Mouse (Mus musculus): ENCODE results near the gene Asf1b. TPM values are rescaled to one million over a fixed set of nuclear protein-coding genes. Genes with fewer than 3 reads are reported as not detected.

Gene Asf1b
- total and polyA plus RNA-seq, 3 experiments = 62.2 to 101 (median 71.1) TPM

GRCm38 (mm10) chr8:83996567-83997505 lies 41.5 kb downstream of the Asf1b start (continued):
- TF ChIP-seq KAT2A (IDR thresholded peaks at IDR 0.05; ENCODE audit: insufficient replicate concordance, low read length) (no peak), CHD1 (IDR thresholded peaks at IDR 0.05; ENCODE audit: low read depth, low read length) (no peak), ZNF384 (IDR thresholded peaks at IDR 0.05; ENCODE audit: low read depth, low read length) (peak; percentile 93), TCF12 (IDR thresholded peaks at IDR 0.05; ENCODE audit: low read depth, low read length) (peak; percentile 68), USF2 (conservative IDR thresholded peaks at IDR 0.05; ENCODE audit: low read depth, low read length) (no peak)

- peak within 1 kb of the TSS; percentile 62 for H3K4me2 ChIP-seq (ENCODE audit: insufficient read depth, low read depth, poor library complexity, severe bottlenecking)
- H3K4me1 ChIP-seq (ENCODE audit: control insufficient read depth in 1 of 2, insufficient read depth in 2 of 2) = peaks cover 10 to 23% of the 10 kb centered on the region in 2 experiments
- H3K4me3 ChIP-seq (replicated peaks in 1 of 3; ENCODE audit: low read depth in 2 of 3, low read length in 2 of 3, poor library complexity in 1 of 3) = peak within 1 kb of the TSS; percentile 58 to 80 (median 71)
- H3K36me3 ChIP-seq (replicated peaks in 1 of 2; ENCODE audit: control insufficient read depth in 1 of 2, insufficient read depth in 1 of 2, low read length in 1 of 2) = peaks cover 14 to 38% of the 10 kb centered on the region in 2 experiments
- peak within 1 kb of the TSS; percentile 53 for H3K27ac ChIP-seq (ENCODE audit: insufficient read depth, low read depth)
- dilution Hi-C loops (cut with MboI; ENCODE audit: extremely low pct_ligation_motif_present, extremely low pct_unique_long_range_greater_than_20kb, low sequenced_read_pairs) = no loop called here
- peak within 1 kb of the TSS; percentile 81 for H3K9ac ChIP-seq (ENCODE audit: insufficient read depth, low read depth)
- TF ChIP-seq MXI1 (IDR thresholded peaks at IDR 0.05; ENCODE audit: low read depth, low read length) (no peak), NRF1 (IDR thresholded peaks at IDR 0.05; ENCODE audit: low read depth, low read length) (peak; percentile 75)
- H3K27me3 ChIP-seq (replicated peaks) = no peaks in the 10 kb centered on the region
- no peak for DNase-seq (ENCODE audit: extremely low read depth)
- in situ Hi-C loops (cut with MboI; ENCODE audit: low pct_ligation_motif_present, low pct_unique_long_range_greater_than_20kb, low sequenced_read_pairs) = no loop called here
- H3K9me3 ChIP-seq (replicated peaks; ENCODE audit: low read length) = no peaks in the 10 kb centered on the region
- H3K79me2 ChIP-seq (replicated peaks; ENCODE audit: control insufficient read depth, extremely low read depth, insufficient read depth, poor library complexity, severe bottlenecking) = peaks cover 3% of the 10 kb centered on the region; the same call in 1 of the 2 replicates
Observed at GRCm38 (mm10) chr8:83997511-83998141, 42.3 kb downstream of the Asf1b start, which contains the start of gene Samd1. Samd1 (plus strand) TSS chr8:83997672.

GRCm38 (mm10) chr8:83998231-83999056 lies 43.1 kb downstream of the Asf1b start:
- Histone ChIP-seq H3K4me1 (ENCODE audit: control insufficient read depth in 1 of 2, insufficient read depth in 2 of 2) (peaks cover 14 to 31% of the 10 kb centered on the region in 2 experiments), H3K27ac (ENCODE audit: insufficient read depth, low read depth) (peak overlapping the region; percentile 12; the same call in 1 of the 2 replicates), H3K79me2 (replicated peaks; ENCODE audit: control insufficient read depth, extremely low read depth, insufficient read depth, poor library complexity, severe bottlenecking) (peaks cover 3% of the 10 kb centered on the region; the same call in 1 of the 2 replicates)
- no peak for TF ChIP-seq ETS1 (conservative IDR thresholded peaks at IDR 0.05; ENCODE audit: low read depth, low read length)
- peak; percentile 59; the same call in 1 of the 2 replicates for TF ChIP-seq MXI1 (IDR thresholded peaks at IDR 0.05; ENCODE audit: low read depth, low read length)
- no peak for TF ChIP-seq USF1 (IDR thresholded peaks at IDR 0.05; ENCODE audit: low read depth, low read length)
- no peak for TF ChIP-seq TBP (conservative IDR thresholded peaks at IDR 0.05; ENCODE audit: low read depth, low read length)
- peak; percentile 82 for TF ChIP-seq NRF1 (IDR thresholded peaks at IDR 0.05; ENCODE audit: low read depth, low read length)
- TF ChIP-seq ZNF384 (IDR thresholded peaks at IDR 0.05; ENCODE audit: low read depth, low read length) = no peak
- TF ChIP-seq ZMIZ1 (IDR thresholded peaks at IDR 0.05; ENCODE audit: low read depth, low read length) = no peak
- TF ChIP-seq ELF1 (IDR thresholded peaks at IDR 0.05; ENCODE audit: low read depth, low read length) = no peak
- TF ChIP-seq KAT2A (IDR thresholded peaks at IDR 0.05; ENCODE audit: insufficient replicate concordance, low read length) = no peak
- TF ChIP-seq SIN3A (IDR thresholded peaks at IDR 0.05; ENCODE audit: low read length) = peak; percentile 55; the same call in 1 of the 2 replicates
- peak in 1 of 2 experiments; percentile 69; a peak in 3 of 4 replicates for TF ChIP-seq CTCF (conservative IDR thresholded peaks at IDR 0.05 in 1 of 2, IDR thresholded peaks at IDR 0.05 in 1 of 2; ENCODE audit: low read depth in 2 of 2, low read length in 2 of 2)
- TF ChIP-seq TCF12 (IDR thresholded peaks at IDR 0.05; ENCODE audit: low read depth, low read length) = peak; percentile 27; the same call in 1 of the 2 replicates
- TF ChIP-seq HCFC1 (IDR thresholded peaks at IDR 0.05; ENCODE audit: low read depth, low read length) = 0 out of 2 replicates have a peak, but pooled peaks have one; percentile 30
- TF ChIP-seq USF2 (conservative IDR thresholded peaks at IDR 0.05; ENCODE audit: low read depth, low read length) = no peak
- TF ChIP-seq ZKSCAN1 (IDR thresholded peaks at IDR 0.05; ENCODE audit: borderline replicate concordance, low read depth, low read length) = no peak
- no peak for TF ChIP-seq RCOR1 (conservative IDR thresholded peaks at IDR 0.05; ENCODE audit: low read depth, low read length)
- peak; percentile 20 for TF ChIP-seq RAD21 (IDR thresholded peaks at IDR 0.05; ENCODE audit: low read depth, low read length)
- TF ChIP-seq ZC3H11A (IDR thresholded peaks at IDR 0.05; ENCODE audit: low read depth, low read length) = no peak
- no peak for TF ChIP-seq POLR2A (IDR thresholded peaks at IDR 0.05; ENCODE audit: low read depth, low read length)
- peak; percentile 39; the same call in 1 of the 2 replicates for TF ChIP-seq BHLHE40 (IDR thresholded peaks at IDR 0.05; ENCODE audit: low read depth, low read length)
- TF ChIP-seq GABPA (IDR thresholded peaks at IDR 0.05; ENCODE audit: insufficient replicate concordance, low read depth, low read length) = no peak

More at GRCm38 (mm10) chr8:83998231-83999056, 43.1 kb downstream of the Asf1b start:
- DNase-seq (ENCODE audit: extremely low read depth) = peak; percentile 76
- Histone ChIP-seq H3K9ac (ENCODE audit: insufficient read depth, low read depth) (peak overlapping the region; percentile 81), H3K9me3 (replicated peaks; ENCODE audit: low read length) (no peaks in the 10 kb centered on the region), H3K36me3 (replicated peaks in 1 of 2; ENCODE audit: control insufficient read depth in 1 of 2, insufficient read depth in 1 of 2, low read length in 1 of 2) (peaks cover 14 to 44% of the 10 kb centered on the region in 2 experiments), H3K27me3 (replicated peaks) (no peaks in the 10 kb centered on the region), H3K4me2 (ENCODE audit: insufficient read depth, low read depth, poor library complexity, severe bottlenecking) (peak overlapping the region; percentile 62), H3K4me3 (replicated peaks in 1 of 3; ENCODE audit: low read depth in 2 of 3, low read length in 2 of 3, poor library complexity in 1 of 3) (peak overlapping the region; percentile 58 to 80 (median 71))
- dilution Hi-C loops (cut with MboI; ENCODE audit: extremely low pct_ligation_motif_present, extremely low pct_unique_long_range_greater_than_20kb, low sequenced_read_pairs) (no loop called here), in situ Hi-C loops (cut with MboI; ENCODE audit: low pct_ligation_motif_present, low pct_unique_long_range_greater_than_20kb, low sequenced_read_pairs) (no loop called here)
